Mouse (Mus musculus): ENCODE results near the gene Rpa1.
"Not testable (repeated sequence)": the region's sequence is repeated elsewhere in the genome, so short reads cannot be mapped to it uniquely, and the experiment has no call there.

Gene Rpa1

GRCm38 (mm10) chr11:75348199-75348889, at the start of gene Rpa1, which contains the start of gene Smyd4:
Rpa1 (minus strand) TSS chr11:75348324.
Smyd4 (plus strand) TSS chr11:75348433.
- peak; percentile 92 to 93 for DNase-seq

GRCm38 (mm10) chr11:75397452-75397851, 49.3 kb upstream of the Rpa1 start:
- no peak for DNase-seq

GRCm38 (mm10) chr11:75395611-75396010, 47.5 kb upstream of the Rpa1 start:
- DNase-seq: no peak

- DNase-seq: not testable (repeated sequence)
Observed at GRCm38 (mm10) chr11:75383529-75383928, 35.4 kb upstream of the Rpa1 start.

- DNase-seq: not testable (repeated sequence)
Observed at GRCm38 (mm10) chr11:75378786-75379185, 30.7 kb upstream of the Rpa1 start.

- DNase-seq: no peak
Observed at GRCm38 (mm10) chr11:75377125-75377524, 29.0 kb upstream of the Rpa1 start.

DNA sequence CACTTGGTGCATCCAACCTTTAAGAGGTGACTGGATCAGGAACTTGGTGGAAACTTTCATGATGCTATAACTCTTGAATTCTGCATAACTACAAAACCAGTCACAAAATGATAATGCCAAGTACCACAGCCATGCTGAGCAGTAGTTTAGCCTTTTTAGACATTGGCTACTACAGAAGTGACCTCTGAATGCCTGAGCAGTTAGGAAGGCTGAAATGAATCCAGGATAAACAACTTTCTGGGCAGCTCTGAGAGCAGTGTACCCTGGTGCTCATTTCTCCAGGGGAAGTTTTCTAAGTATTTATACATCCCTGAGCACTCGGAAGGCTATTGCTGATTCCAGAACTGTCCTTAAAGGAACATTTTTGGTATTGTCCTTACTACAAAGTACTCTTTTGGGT, 7.4 kb upstream of the Rpa1 start:
- DNase-seq: no peak

DNA sequence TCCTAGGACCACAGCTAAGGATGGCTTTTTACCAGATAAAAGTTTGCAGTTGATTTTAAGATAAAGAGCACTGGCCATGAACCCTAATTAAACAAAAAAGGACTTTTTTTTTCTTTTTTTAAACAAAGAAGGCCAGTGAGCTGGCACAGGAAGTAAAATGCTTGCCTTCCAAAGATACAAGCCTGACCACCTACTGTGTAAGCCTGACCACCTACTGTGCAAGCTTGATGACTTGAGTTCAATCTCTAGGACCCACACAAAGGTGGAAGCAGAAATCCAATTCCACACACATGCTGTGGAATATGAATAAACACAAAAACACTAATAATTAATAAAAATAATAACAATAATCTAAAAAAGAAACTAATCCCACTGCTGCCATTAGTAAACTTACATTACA, 3.1 kb upstream of the Rpa1 start:
- no peak for DNase-seq

DNA sequence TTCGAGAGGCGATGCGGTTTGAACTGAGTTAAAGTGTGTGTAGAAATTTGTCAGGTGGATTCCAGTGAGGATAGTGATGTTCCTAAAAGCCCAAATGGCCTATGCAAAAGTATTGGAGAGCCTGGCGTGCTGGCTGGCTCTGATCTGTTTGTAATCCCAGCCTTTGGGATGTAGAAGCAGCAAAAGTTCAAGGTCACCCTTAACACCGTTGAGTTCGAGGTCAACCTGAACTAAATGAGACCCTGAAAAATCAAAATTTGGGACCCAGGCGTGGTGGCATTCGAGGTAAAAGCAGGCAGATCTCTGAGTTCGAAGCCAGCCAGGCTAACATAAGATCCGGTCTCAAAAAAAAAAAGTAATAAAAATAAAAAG, 752 bp upstream of the Rpa1 start:
- DNase-seq: no peak

GRCm38 (mm10) chr11:75347596-75347995, 528 bp downstream of the Rpa1 start:
- DNase-seq: no peak

- DNase-seq: no peak
Observed at GRCm38 (mm10) chr11:75347188-75347585, 937 bp downstream of the Rpa1 start.

DNA sequence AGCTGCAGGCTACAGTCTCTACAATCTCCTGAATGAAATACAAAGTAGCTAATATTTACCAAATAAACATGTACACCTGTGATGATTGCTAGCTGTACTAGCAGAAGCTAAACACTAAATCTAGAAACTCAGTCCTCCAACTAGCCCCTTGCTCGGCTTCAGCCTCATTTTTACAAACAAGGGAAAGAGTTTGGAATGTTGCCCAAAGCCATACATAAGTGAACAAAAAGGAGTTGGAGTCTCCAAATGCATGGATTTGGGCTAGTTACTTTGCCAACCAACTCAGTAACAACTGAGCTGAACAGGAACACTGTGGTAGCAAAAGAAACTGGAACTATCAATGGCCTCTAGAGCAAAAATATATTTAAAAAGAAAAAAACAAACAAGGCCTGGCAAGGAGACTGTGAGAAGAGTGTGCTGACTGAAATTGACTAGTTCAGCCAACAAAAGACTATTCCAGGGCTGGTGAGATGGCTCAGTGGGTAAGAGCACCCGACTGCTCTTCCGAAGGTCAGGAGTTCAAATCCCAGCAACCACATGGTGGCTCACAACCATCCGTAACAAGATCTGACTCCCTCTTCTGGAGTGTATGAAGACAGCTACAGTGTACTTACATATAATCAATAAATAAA, 1.5 kb downstream of the Rpa1 start:
- DNase-seq: no peak

DNA sequence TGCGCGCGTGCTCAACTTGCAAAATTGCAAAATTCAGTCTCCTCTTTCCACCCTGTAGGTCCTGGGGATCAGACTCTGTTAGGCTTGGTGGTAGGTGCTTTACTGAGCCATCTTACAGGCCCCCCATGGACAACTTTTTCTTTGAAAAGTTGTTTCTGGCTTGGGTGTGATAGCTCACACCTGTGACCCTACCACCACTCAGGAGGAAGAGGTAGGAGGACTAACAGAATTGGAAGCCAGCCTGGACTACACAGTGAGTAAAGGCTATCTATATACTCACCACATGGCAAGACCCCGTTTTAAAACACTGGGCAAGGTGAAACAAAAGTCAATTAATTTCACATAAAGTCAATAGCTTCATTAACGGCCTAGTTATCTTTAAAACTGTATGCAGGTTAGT, 3.4 kb downstream of the Rpa1 start:
- DNase-seq: no peak

GRCm38 (mm10) chr11:75344163-75344562, 4.0 kb downstream of the Rpa1 start:
- no peak for DNase-seq

GRCm38 (mm10) chr11:75343096-75343495, 5.0 kb downstream of the Rpa1 start:
- no peak for DNase-seq

- DNase-seq: no peak
Observed at GRCm38 (mm10) chr11:75340698-75341345, 7.3 kb downstream of the Rpa1 start.

GRCm38 (mm10) chr11:75340076-75340475, 8.0 kb downstream of the Rpa1 start:
- DNase-seq: no peak

DNA sequence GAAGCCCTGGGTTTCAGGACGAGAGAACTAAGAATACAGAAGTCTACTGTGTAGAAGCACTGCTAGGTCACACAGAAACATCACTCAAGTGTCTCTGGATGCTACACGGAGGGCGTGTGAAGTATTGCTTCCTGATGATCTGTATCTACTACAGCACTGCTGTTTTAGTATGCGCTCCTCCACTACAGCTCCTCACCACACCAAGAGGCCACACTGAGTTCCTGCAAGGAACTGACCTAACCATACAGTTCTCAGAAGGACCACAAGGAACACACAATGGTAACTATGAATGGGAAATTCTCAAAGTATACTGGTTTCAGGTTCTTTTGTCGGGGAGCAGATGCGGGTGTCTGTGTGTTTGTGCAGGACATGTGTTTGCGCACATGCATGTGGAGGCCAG, 10.9 kb downstream of the Rpa1 start:
- no peak for DNase-seq

- peak; percentile 33 to 49 for DNase-seq
Observed at GRCm38 (mm10) chr11:75336676-75337075, 11.4 kb downstream of the Rpa1 start.

DNA sequence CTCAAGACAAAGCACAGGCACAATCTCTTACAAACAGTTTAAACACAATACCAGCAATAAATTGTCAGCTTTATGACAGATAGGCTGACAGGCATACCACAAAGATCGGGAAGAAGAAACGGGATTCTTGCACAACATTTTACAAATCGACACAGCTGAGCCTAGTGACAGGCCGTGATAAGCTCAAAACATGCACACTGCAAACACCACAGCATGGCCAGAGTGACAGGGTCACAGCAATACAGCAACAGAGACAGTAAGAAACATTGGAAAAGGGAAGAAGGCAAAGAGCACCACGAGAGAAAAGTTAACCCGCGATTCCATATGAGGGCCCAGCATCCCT, 22.2 kb downstream of the Rpa1 start:
- DNase-seq: no peak

- no peak for DNase-seq
Observed at GRCm38 (mm10) chr11:75325116-75325968, 22.8 kb downstream of the Rpa1 start.

- DNase-seq: no peak
Observed at GRCm38 (mm10) chr11:75324433-75324832, 23.7 kb downstream of the Rpa1 start.

GRCm38 (mm10) chr11:75323326-75323737, 24.8 kb downstream of the Rpa1 start:
- DNase-seq: no peak
